1 mouse cellular context compared by ENCODE assay signal in the genomic region with DNA sequence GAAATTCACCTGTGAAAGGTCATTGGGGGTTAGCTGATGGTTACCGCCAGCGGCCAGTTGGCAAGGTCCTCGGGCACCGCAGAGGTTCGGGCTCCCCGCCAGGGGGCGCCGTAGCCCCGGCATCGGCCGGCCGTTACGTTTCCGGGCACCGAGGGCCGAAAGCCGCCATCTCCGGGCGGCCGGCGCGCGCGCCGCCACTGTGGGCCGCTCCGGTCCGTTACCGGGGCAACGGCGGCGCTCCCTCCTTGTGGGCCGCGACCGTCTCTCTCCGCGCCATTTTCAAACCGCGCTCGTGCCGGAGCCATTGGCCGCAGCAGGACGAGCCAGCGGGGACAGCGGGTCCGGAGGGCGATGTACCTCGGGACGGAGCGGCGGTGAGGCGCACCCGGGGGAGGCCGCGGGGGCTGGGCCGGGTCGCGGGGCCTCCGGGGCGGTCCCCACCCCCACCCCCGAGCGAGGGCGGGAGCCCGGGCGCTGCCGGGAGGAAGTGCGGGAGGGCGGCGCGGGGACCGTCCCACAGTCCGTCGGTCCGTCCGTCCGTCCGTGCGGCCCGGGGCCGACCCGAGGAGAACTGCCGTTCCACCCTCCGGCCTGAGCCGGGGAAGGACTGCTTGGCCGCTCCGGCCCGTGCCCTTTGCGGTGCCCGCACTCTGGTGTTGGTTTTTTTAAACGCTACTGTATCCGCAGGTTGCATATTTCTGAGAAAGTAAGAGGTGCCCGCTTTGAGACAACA.
TF ChIP-seq lines count a peak whose summit lies in the region.

Gene Cep135, plus strand, starts transcription at position 148 of the 733 bp plus-strand sequence.

TF ChIP-seq in MEL, 35 proteins besides CTCF, POLR2A, EP300 and RAD21 (continued from another document):
- no peak for TF ChIP-seq GABPA (IDR thresholded peaks at IDR 0.05; ENCODE audit: low read depth, low read length)
TF ChIP-seq in MEL: peak in this region for 16.
